10 mouse cellular contexts compared by ENCODE assay signal in the genomic region with DNA sequence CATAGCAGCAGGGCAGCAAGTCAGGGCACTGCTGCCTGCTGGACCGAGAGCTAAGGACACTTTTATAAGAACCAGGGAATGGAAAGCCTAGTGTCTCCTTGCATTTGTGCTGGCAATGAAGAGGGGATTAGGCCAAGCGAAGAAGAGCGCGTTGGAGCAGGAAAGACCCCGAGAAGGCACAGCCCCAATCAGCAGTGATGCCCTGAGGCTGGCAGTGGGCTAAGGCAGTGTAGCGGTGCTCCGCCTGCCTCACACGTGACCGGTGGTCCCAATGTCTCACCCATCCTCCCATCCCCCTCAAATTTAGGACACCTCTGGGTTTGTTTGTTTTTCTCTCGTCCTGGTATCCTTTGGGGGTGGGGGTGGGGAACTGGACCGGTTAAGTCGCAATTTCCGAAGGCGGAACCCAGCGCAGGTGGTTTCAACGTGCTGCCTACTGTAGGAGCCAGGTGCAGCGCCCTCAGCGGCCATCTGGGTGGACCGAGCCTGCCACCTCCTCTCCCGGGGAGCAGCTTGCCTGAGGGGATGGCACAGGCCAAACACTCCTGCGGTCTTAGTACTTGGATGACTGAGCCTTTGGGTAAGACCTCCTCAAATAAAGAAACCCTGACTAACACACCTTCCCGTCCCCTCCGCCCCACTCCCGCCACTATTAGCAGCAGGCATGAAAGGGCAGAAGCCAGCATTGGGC. TPM values are rescaled to one million over a fixed set of nuclear protein-coding genes. Genes with fewer than 3 reads are reported as not detected.
DNase-seq lines count a peak whose midpoint lies in the region; ATAC-seq lines count a peak whose summit lies in the region.
"Had no signal": no experiment of that assay in that cellular context is flagged by ENCODE, and none has a peak within 500 bp of the region (broad histone marks: within the 10 kb centered on the region; RNA-seq: fewer than 3 reads in every experiment).

No protein-coding gene starts in this region.

- no peak overlapping the region for H3K4me3 ChIP-seq in heart, embryonic 11.5 days (ENCODE audit: low read depth, low read length)
- no peak overlapping the region for H3K4me3 ChIP-seq in hindbrain, embryonic 11.5 days (ENCODE audit: low read depth, low read length)

- H3K4me2 ChIP-seq in heart, embryonic 11.5 days: peak overlapping the region; percentile 22; the same call in 1 of the 2 replicates
- H3K4me2 ChIP-seq in hindbrain, embryonic 11.5 days (replicated peaks; ENCODE audit: low read depth, low read length): peak overlapping the region; percentile 32

- no peaks in the 10 kb centered on the region for H3K9me3 ChIP-seq in heart, embryonic 11.5 days (replicated peaks; ENCODE audit: control insufficient read depth, low read length)
- H3K9me3 ChIP-seq in hindbrain, embryonic 11.5 days (ENCODE audit: control insufficient read depth, low read length): no peaks in the 10 kb centered on the region

- no peak overlapping the region for H3K9ac ChIP-seq in heart, embryonic 11.5 days (ENCODE audit: low read depth, low read length)
- H3K9ac ChIP-seq in hindbrain, embryonic 11.5 days (ENCODE audit: low read depth, low read length): no peak overlapping the region

- no peaks in the 10 kb centered on the region for H3K4me1 ChIP-seq in heart, embryonic 11.5 days (ENCODE audit: control insufficient read depth, insufficient read depth, low read length)
- H3K4me1 ChIP-seq in hindbrain, embryonic 11.5 days (replicated peaks; ENCODE audit: control insufficient read depth, insufficient read depth, low read length): no peaks in the 10 kb centered on the region; the same call in 1 of the 2 replicates

- no peak for ATAC-seq in heart, embryonic 11.5 days (replicated peaks; ENCODE audit: insufficient number of reproducible peaks, low FRiP score, low TSS enrichment)
- ATAC-seq in hindbrain, embryonic 11.5 days (ENCODE audit: low FRiP score): no peak
- 0 out of 2 replicates have a peak, but pooled peaks have one; percentile 25 for ATAC-seq in megakaryocyte-erythroid progenitor cell, adult 5-6 weeks (replicated peaks; ENCODE audit: low FRiP score, low TSS enrichment, poor library complexity, severe bottlenecking)
- ATAC-seq in erythroblast, adult 5-6 weeks (replicated peaks; ENCODE audit: low FRiP score, poor library complexity, severe bottlenecking): no peak
- no peak for ATAC-seq in frontal cortex, adult (ENCODE audit: low TSS enrichment)

- H3K36me3 ChIP-seq in heart, embryonic 11.5 days (ENCODE audit: control insufficient read depth, insufficient read depth, low read length): no peaks in the 10 kb centered on the region
- H3K36me3 ChIP-seq in hindbrain, embryonic 11.5 days (ENCODE audit: control insufficient read depth, insufficient read depth, low read length): no peaks in the 10 kb centered on the region

- no peak for DNase-seq in heart, adult 11 months
- peak; percentile 65 to 72 for DNase-seq in cerebellum, adult 18-20 months
- no peak for DNase-seq in hindbrain, embryonic 11.5 days (ENCODE audit: low spot score)
- DNase-seq in right cerebral cortex, postnatal 14 days: no peak
- DNase-seq: B cell, adult 2 months had no signal

- WGBS in heart, embryonic 11.5 days (ENCODE audit: insufficient replicate concordance): 19% methylated on average over 24 of the region's 24 CpGs
- WGBS in hindbrain, embryonic 11.5 days: 14% methylated on average over 24 of the region's 24 CpGs

- no peak overlapping the region for H3K27ac ChIP-seq in heart, embryonic 11.5 days (ENCODE audit: low read depth, low read length)
- H3K27ac ChIP-seq in hindbrain, embryonic 11.5 days (ENCODE audit: low read depth, low read length): no peak overlapping the region

- peaks cover 7% of the 10 kb centered on the region; the same call in 1 of the 2 replicates for H3K27me3 ChIP-seq in heart, embryonic 11.5 days (ENCODE audit: control insufficient read depth, insufficient read depth, low read length)
- peaks cover 2% of the 10 kb centered on the region; the same call in 1 of the 2 replicates for H3K27me3 ChIP-seq in hindbrain, embryonic 11.5 days (ENCODE audit: control insufficient read depth, insufficient read depth, low read length)

RNA-seq across cellular contexts. Expression of a gene that starts 15.2 kb away (rescaled TPM):
- 2.1 and 3.0 TPM in 2 replicates for polyA plus RNA-seq in heart, embryonic 11.5 days (2014; fragmentation: Nextera tagmentation; extraction: Ambion mirVana)
- polyA plus RNA-seq in hindbrain, embryonic 11.5 days (2014; fragmentation: Nextera tagmentation; extraction: Ambion mirVana): 8.1 and 10.0 TPM in 2 replicates
- total RNA-seq in megakaryocyte-erythroid progenitor cell, adult 5-6 weeks (2014; fragmentation: Nextera tagmentation): 188 and 259 TPM in 2 replicates
- 119 and 168 TPM in 2 replicates for total RNA-seq in megakaryocyte-erythroid progenitor cell, adult 5-6 weeks (2017)
- 14.2 and 15.9 TPM in 2 replicates for total RNA-seq in erythroblast, adult 5-6 weeks (2015; ENCODE audit: low replicate concordance)
- total RNA-seq in erythroblast, adult 5-6 weeks (2017; ENCODE audit: low replicate concordance): 45.3 and 46.3 TPM in 2 replicates

RNA-seq across cellular contexts. Expression of a gene that starts 21.5 kb away (rescaled TPM):
- 96.5 and 101 TPM in 2 replicates for polyA plus RNA-seq in heart, embryonic 11.5 days (2014; fragmentation: Nextera tagmentation; extraction: Ambion mirVana)
- 164 and 169 TPM in 2 replicates for polyA plus RNA-seq in hindbrain, embryonic 11.5 days (2014; fragmentation: Nextera tagmentation; extraction: Ambion mirVana)
- 89.6 and 95.3 TPM in 2 replicates for total RNA-seq in megakaryocyte-erythroid progenitor cell, adult 5-6 weeks (2014; fragmentation: Nextera tagmentation)
- total RNA-seq in megakaryocyte-erythroid progenitor cell, adult 5-6 weeks (2017): 36.8 and 60.7 TPM in 2 replicates
- total RNA-seq in erythroblast, adult 5-6 weeks (2015; ENCODE audit: low replicate concordance): 9.8 and 11.1 TPM in 2 replicates
- total RNA-seq in erythroblast, adult 5-6 weeks (2017; ENCODE audit: low replicate concordance): 9.2 and 14.1 TPM in 2 replicates

RNA-seq across cellular contexts. Expression of a gene that starts 49.4 kb away (rescaled TPM):
- 0.31 TPM in 1 of 2 replicates, not detected in the other for polyA plus RNA-seq in heart, embryonic 11.5 days (2014; fragmentation: Nextera tagmentation; extraction: Ambion mirVana)
- 0.17 TPM in 1 of 2 replicates, not detected in the other for polyA plus RNA-seq in hindbrain, embryonic 11.5 days (2014; fragmentation: Nextera tagmentation; extraction: Ambion mirVana)
- not detected in 2 replicates for total RNA-seq in megakaryocyte-erythroid progenitor cell, adult 5-6 weeks (2014; fragmentation: Nextera tagmentation)
- total RNA-seq in megakaryocyte-erythroid progenitor cell, adult 5-6 weeks (2017): not detected in 2 replicates
- not detected in 2 replicates for total RNA-seq in erythroblast, adult 5-6 weeks (2015; ENCODE audit: low replicate concordance)
- 0.17 TPM in 1 of 2 replicates, not detected in the other for total RNA-seq in erythroblast, adult 5-6 weeks (2017; ENCODE audit: low replicate concordance)
- total RNA-seq: adrenal gland, adult 18-20 months had no signal

Comparison
In these comparisons a context has a peak if more than half of its experiments do, and no peak if none do; other contexts are left out.
1. DNase-seq: peak in cerebellum, adult 18-20 months (2 of 2); none in heart, adult 11 months (single experiment), hindbrain, embryonic 11.5 days (single experiment) and right cerebral cortex, postnatal 14 days (single experiment).